Mouse (Mus musculus) midbrain, embryonic 14.5 days (tissue): ENCODE measurements at regions not wholly inside any gene's neighbourhood (a gene's known extent, or its start where the extent isn't known, plus 50 kb on each side); places are given as distances from the start of the nearest gene placed in this dataset.

ENCODE experiments used
- ATAC-seq: fragments of 200-750 bp; cut with Nextera tagmentation; 2 replicates; pipeline ENCODE4 v1.8.0; 2017; ENCODE audit warnings: moderate number of reproducible peaks, moderate library complexity; ENCODE audit not compliant: low FRiP score, low TSS enrichment
- DNase-seq: peaks from one replicate; pipeline ENCODE4 v3.0.0-alpha.2; 2015
- H3K27ac ChIP-seq: fragments of 300-500 bp; sonication (generic); replicated peaks from 2 replicates; pipeline ENCODE4 v1.5.1; 2014; ENCODE audit warnings: mild to moderate bottlenecking, low read depth, low read length, moderate library complexity
- H3K27me3 ChIP-seq: fragments of 300-500 bp; sonication (generic); 2 replicates; pipeline ENCODE4 v1.6.1; 2014; ENCODE audit warnings: low read length, control low read depth, mixed read lengths; ENCODE audit not compliant: control insufficient read depth, insufficient read depth
- H3K36me3 ChIP-seq: fragments of 300-500 bp; sonication (generic); 2 replicates; pipeline ENCODE4 v1.6.1; 2014; ENCODE audit warnings: low read length, control low read depth; ENCODE audit not compliant: control insufficient read depth, insufficient read depth
- H3K4me1 ChIP-seq: fragments of 300-500 bp; sonication (generic); 2 replicates; pipeline ENCODE4 v1.6.1; 2014; ENCODE audit warnings: mild to moderate bottlenecking, antibody characterized with exemption, low read length, control low read depth; ENCODE audit not compliant: control insufficient read depth, insufficient read depth
- H3K4me2 ChIP-seq: fragments of 300-500 bp; sonication (generic); 2 replicates; pipeline ENCODE4 v1.6.1; 2014; ENCODE audit warnings: mild to moderate bottlenecking, low read length, moderate library complexity
- H3K4me3 ChIP-seq: fragments of 300-500 bp; sonication (generic); replicated peaks from 2 replicates; pipeline ENCODE4 v1.5.1; 2014; ENCODE audit warnings: low read depth, low read length
- H3K9ac ChIP-seq: fragments of 300-500 bp; sonication (generic); replicated peaks from 2 replicates; pipeline ENCODE4 v1.6.1; 2014; ENCODE audit warnings: mild to moderate bottlenecking, low read length, moderate library complexity
- H3K9me3 ChIP-seq: fragments of 300-500 bp; sonication (generic); 2 replicates; pipeline ENCODE4 v1.6.1; 2016; ENCODE audit warnings: low read length, control low read depth, mixed read lengths; ENCODE audit not compliant: control insufficient read depth
- WGBS: fragments of 180-500 bp; shearing (Covaris S2); extraction: QIAGEN DNeasy Blood & Tissue Kit; methylation state at CpG from one replicate; pipeline ENCODE4 v1.1.7; 2014; 5-methylcytosine and 5-hydroxymethylcytosine counted together

- WGBS: 92% methylated on average over 3 of the region's 3 CpGs
- ATAC-seq (no peak), DNase-seq (no peak)
- Histone ChIP-seq H3K9ac (no peak overlapping the region), H3K4me1 (no peaks in the 10 kb centered on the region), H3K9me3 (no peaks in the 10 kb centered on the region), H3K4me3 (no peak overlapping the region), H3K27ac (no peak overlapping the region), H3K4me2 (no peak overlapping the region), H3K27me3 (no peaks in the 10 kb centered on the region), H3K36me3 (no peaks in the 10 kb centered on the region)
Measured at GRCm38 (mm10) chr16:47526613-47527012, 756.9 kb upstream of the Dppa4 start.

- Histone ChIP-seq H3K4me2 (no peak overlapping the region), H3K4me3 (no peak overlapping the region), H3K36me3 (no peaks in the 10 kb centered on the region), H3K27me3 (no peaks in the 10 kb centered on the region), H3K9me3 (no peaks in the 10 kb centered on the region), H3K9ac (no peak overlapping the region), H3K4me1 (no peaks in the 10 kb centered on the region), H3K27ac (no peak overlapping the region)
- 50% methylated on average over 1 of the region's 1 CpGs for WGBS
- ATAC-seq (no peak), DNase-seq (peak; percentile 0)
Measured at GRCm38 (mm10) chr16:47536524-47536923, 747.0 kb upstream of the Dppa4 start.

GRCm38 (mm10) chr16:47551101-47551500 lies 732.4 kb upstream of the Dppa4 start:
- Histone ChIP-seq H3K4me2 (no peak overlapping the region), H3K9me3 (no peaks in the 10 kb centered on the region), H3K4me3 (no peak overlapping the region), H3K4me1 (no peaks in the 10 kb centered on the region), H3K27me3 (no peaks in the 10 kb centered on the region), H3K27ac (no peak overlapping the region), H3K36me3 (no peaks in the 10 kb centered on the region), H3K9ac (no peak overlapping the region)
- DNase-seq (no peak), ATAC-seq (no peak)
- WGBS: 84% methylated on average over 3 of the region's 3 CpGs

GRCm38 (mm10) chr16:47568051-47568450 lies 715.5 kb upstream of the Dppa4 start:
- Histone ChIP-seq H3K4me1 (no peaks in the 10 kb centered on the region), H3K27ac (no peak overlapping the region), H3K4me2 (no peak overlapping the region), H3K9me3 (no peaks in the 10 kb centered on the region), H3K27me3 (no peaks in the 10 kb centered on the region), H3K36me3 (no peaks in the 10 kb centered on the region), H3K4me3 (no peak overlapping the region), H3K9ac (no peak overlapping the region)
- ATAC-seq: no peak
- 92% methylated on average over 2 of the region's 2 CpGs for WGBS
- DNase-seq: no peak

- Histone ChIP-seq H3K4me3 (no peak overlapping the region), H3K27ac (no peak overlapping the region), H3K9ac (no peak overlapping the region), H3K27me3 (no peaks in the 10 kb centered on the region), H3K9me3 (no peaks in the 10 kb centered on the region), H3K4me1 (no peaks in the 10 kb centered on the region), H3K4me2 (no peak overlapping the region), H3K36me3 (no peaks in the 10 kb centered on the region)
- ATAC-seq (no peak), DNase-seq (no peak)
Measured at GRCm38 (mm10) chr16:47599476-47599875, 684.1 kb upstream of the Dppa4 start.
